Mouse (Mus musculus): ENCODE measurements around the gene Sipa1l1. TPM values are rescaled to one million over a fixed set of nuclear protein-coding genes. Genes with fewer than 3 reads are reported as not detected.

Gene Sipa1l1
- polyA plus RNA-seq, 1 experiment: 9.7 TPM

GRCm38 (mm10) chr12:82499731-82500130 is 330.6 kb downstream of the Sipa1l1 start:
- Histone ChIP-seq H3K36me3 (ENCODE audit: control insufficient read depth, insufficient read depth) (no peaks in the 10 kb centered on the region), H3K79me3 (ENCODE audit: low read depth) (no peaks in the 10 kb centered on the region), H3K79me2 (ENCODE audit: control insufficient read depth, insufficient read depth) (no peaks in the 10 kb centered on the region), H3K4me3 (ENCODE audit: insufficient read depth, poor library complexity, severe bottlenecking) (no peak overlapping the region), H3K27me3 (ENCODE audit: control insufficient read depth, insufficient read depth, insufficient read length) (no peaks in the 10 kb centered on the region), H3ac (ENCODE audit: control insufficient read depth, insufficient read length, low read depth) (no peak overlapping the region)
- TF ChIP-seq CTCF (IDR thresholded peaks at IDR 0.05; ENCODE audit: control insufficient read depth, insufficient read depth, insufficient read length) (no peak), USF1 (IDR thresholded peaks at IDR 0.05; ENCODE audit: low read depth) (no peak), MYOG (IDR thresholded peaks at IDR 0.05; ENCODE audit: control insufficient read depth, extremely low read depth, insufficient read length) (no peak), FOSL1 (IDR thresholded peaks at IDR 0.05; ENCODE audit: insufficient read depth, low read length, poor library complexity, severe bottlenecking) (no peak), MAX (IDR thresholded peaks at IDR 0.05) (no peak), CEBPB (IDR thresholded peaks at IDR 0.05; ENCODE audit: low read depth) (no peak), MYOD1 (IDR thresholded peaks at IDR 0.05; ENCODE audit: control insufficient read depth, insufficient read length, low read depth) (no peak)
